Mouse (Mus musculus): Measurements from ENCODE around the gene Pecam1. TPM values are rescaled to one million over a fixed set of nuclear protein-coding genes. Genes with fewer than 3 reads are reported as not detected.

The Pecam1 gene
- total and polyA plus RNA-seq, 3 experiments: 18.4 to 22.3 (median 19.2) TPM

- H3K36me3 ChIP-seq (replicated peaks in 1 of 2; ENCODE audit: control insufficient read depth in 1 of 2, insufficient read depth in 1 of 2, low read length in 1 of 2): peaks cover 0 to 28% of the 10 kb centered on the region in 2 experiments
- TF ChIP-seq MXI1 (IDR thresholded peaks at IDR 0.05; ENCODE audit: low read depth, low read length): no peak
- no peak for TF ChIP-seq RCOR1 (conservative IDR thresholded peaks at IDR 0.05; ENCODE audit: low read depth, low read length)
- no peak for TF ChIP-seq POLR2A (IDR thresholded peaks at IDR 0.05; ENCODE audit: low read depth, low read length)
- no peak for TF ChIP-seq NELFE (IDR thresholded peaks at IDR 0.05; ENCODE audit: low read depth, low read length)
- no peak for TF ChIP-seq SMC3 (IDR thresholded peaks at IDR 0.05; ENCODE audit: low read depth, low read length)
- TF ChIP-seq MAFK (IDR thresholded peaks at IDR 0.05; ENCODE audit: insufficient replicate concordance, low read length): no peak
- TF ChIP-seq CHD2 (IDR thresholded peaks at IDR 0.05; ENCODE audit: low read length): no peak
- TF ChIP-seq JUND (conservative IDR thresholded peaks at IDR 0.05; ENCODE audit: low read depth, low read length): no peak
- TF ChIP-seq TCF12 (IDR thresholded peaks at IDR 0.05; ENCODE audit: low read depth, low read length): no peak
- TF ChIP-seq NRF1 (IDR thresholded peaks at IDR 0.05; ENCODE audit: low read depth, low read length): no peak
- no peak for TF ChIP-seq IRF4 (IDR thresholded peaks at IDR 0.05; ENCODE audit: low read depth, low read length)
- no peak for TF ChIP-seq ZMIZ1 (IDR thresholded peaks at IDR 0.05; ENCODE audit: low read depth, low read length)
- TF ChIP-seq ETS1 (conservative IDR thresholded peaks at IDR 0.05; ENCODE audit: low read depth, low read length): no peak
- no peak for TF ChIP-seq KAT2A (IDR thresholded peaks at IDR 0.05; ENCODE audit: insufficient replicate concordance, low read length)
- TF ChIP-seq MYC (IDR thresholded peaks at IDR 0.05; ENCODE audit: low read depth, low read length): no peak
- no peak for TF ChIP-seq POLR2AphosphoS2 (IDR thresholded peaks at IDR 0.05; ENCODE audit: low read depth, low read length)
- TF ChIP-seq JUN (IDR thresholded peaks at IDR 0.05; ENCODE audit: insufficient read depth, low read depth, low read length): no peak
- no peak for TF ChIP-seq EP300 (IDR thresholded peaks at IDR 0.05; ENCODE audit: low read length)
- no peak for TF ChIP-seq CHD1 (IDR thresholded peaks at IDR 0.05; ENCODE audit: low read depth, low read length)
- no peak for TF ChIP-seq SIN3A (IDR thresholded peaks at IDR 0.05; ENCODE audit: low read length)
- no peak overlapping the region for H3K4me2 ChIP-seq (ENCODE audit: insufficient read depth, low read depth, poor library complexity, severe bottlenecking)
- H3K79me2 ChIP-seq (replicated peaks; ENCODE audit: control insufficient read depth, extremely low read depth, insufficient read depth, poor library complexity, severe bottlenecking): peaks cover 9% of the 10 kb centered on the region
- in situ Hi-C loops (cut with MboI; ENCODE audit: low pct_ligation_motif_present, low pct_unique_long_range_greater_than_20kb, low sequenced_read_pairs): no loop called here
- no peak overlapping the region for H3K9ac ChIP-seq (ENCODE audit: insufficient read depth, low read depth)
- no peaks in the 10 kb centered on the region for H3K27me3 ChIP-seq (replicated peaks)
- no peak overlapping the region for H3K27ac ChIP-seq (ENCODE audit: insufficient read depth, low read depth)
- dilution Hi-C loops (cut with MboI; ENCODE audit: extremely low pct_ligation_motif_present, extremely low pct_unique_long_range_greater_than_20kb, low sequenced_read_pairs): no loop called here
- DNase-seq (ENCODE audit: extremely low read depth): no peak
- H3K4me3 ChIP-seq (replicated peaks in 1 of 3; ENCODE audit: low read depth in 2 of 3, low read length in 2 of 3, poor library complexity in 1 of 3): no peak overlapping the region
- H3K4me1 ChIP-seq (ENCODE audit: control insufficient read depth in 1 of 2, insufficient read depth in 2 of 2): peaks cover 3 to 70% of the 10 kb centered on the region in 2 experiments; a peak in 3 of 4 replicates
- no peaks in the 10 kb centered on the region for H3K9me3 ChIP-seq (replicated peaks; ENCODE audit: low read length)
These were observed 13.2 kb downstream of the Pecam1 start for GRCm38 (mm10) chr11:106737178-106737621.

- H3K9ac ChIP-seq (ENCODE audit: insufficient read depth, low read depth): no peak overlapping the region
- peaks cover 3 to 64% of the 10 kb centered on the region in 2 experiments; a peak in 3 of 4 replicates for H3K4me1 ChIP-seq (ENCODE audit: control insufficient read depth in 1 of 2, insufficient read depth in 2 of 2)
- no peak for DNase-seq (ENCODE audit: extremely low read depth)
- in situ Hi-C loops (cut with MboI; ENCODE audit: low pct_ligation_motif_present, low pct_unique_long_range_greater_than_20kb, low sequenced_read_pairs): no loop called here
- no peak for TF ChIP-seq ZNF384 (IDR thresholded peaks at IDR 0.05; ENCODE audit: low read depth, low read length)
- no peak for TF ChIP-seq RAD21 (IDR thresholded peaks at IDR 0.05; ENCODE audit: low read depth, low read length)
- TF ChIP-seq EP300 (IDR thresholded peaks at IDR 0.05; ENCODE audit: low read length): no peak
- no peak for TF ChIP-seq NELFE (IDR thresholded peaks at IDR 0.05; ENCODE audit: low read depth, low read length)
- no peak for TF ChIP-seq POLR2A (IDR thresholded peaks at IDR 0.05; ENCODE audit: low read depth, low read length)
- no peak for TF ChIP-seq UBTF (IDR thresholded peaks at IDR 0.05; ENCODE audit: low read depth, low read length)
- no peak for TF ChIP-seq ETS1 (conservative IDR thresholded peaks at IDR 0.05; ENCODE audit: low read depth, low read length)
- no peak for TF ChIP-seq MAZ (IDR thresholded peaks at IDR 0.05; ENCODE audit: low read depth, low read length)
- peaks cover 4 to 31% of the 10 kb centered on the region in 2 experiments for H3K36me3 ChIP-seq (replicated peaks in 1 of 2; ENCODE audit: control insufficient read depth in 1 of 2, insufficient read depth in 1 of 2, low read length in 1 of 2)
- no peaks in the 10 kb centered on the region for H3K27me3 ChIP-seq (replicated peaks)
- H3K27ac ChIP-seq (ENCODE audit: insufficient read depth, low read depth): no peak overlapping the region
- dilution Hi-C loops (cut with MboI; ENCODE audit: extremely low pct_ligation_motif_present, extremely low pct_unique_long_range_greater_than_20kb, low sequenced_read_pairs): no loop called here
- H3K9me3 ChIP-seq (replicated peaks; ENCODE audit: low read length): no peaks in the 10 kb centered on the region
- H3K79me2 ChIP-seq (replicated peaks; ENCODE audit: control insufficient read depth, extremely low read depth, insufficient read depth, poor library complexity, severe bottlenecking): peaks cover 9% of the 10 kb centered on the region
- H3K4me2 ChIP-seq (ENCODE audit: insufficient read depth, low read depth, poor library complexity, severe bottlenecking): no peak overlapping the region
- no peak overlapping the region for H3K4me3 ChIP-seq (replicated peaks in 1 of 3; ENCODE audit: low read depth in 2 of 3, low read length in 2 of 3, poor library complexity in 1 of 3)
These were observed 13.8 kb downstream of the Pecam1 start for GRCm38 (mm10) chr11:106736614-106737013.

Measured in CH12.LX (cell line).